Mouse (Mus musculus) forebrain, embryonic 16.5 days (tissue): ENCODE data around the gene Mvk. TPM values are rescaled to one million over a fixed set of nuclear protein-coding genes. Genes with fewer than 3 reads are reported as not detected.

Experiments used
- ATAC-seq: fragments of 200-750 bp; cut with Nextera tagmentation; 2 replicates; pipeline ENCODE4 v1.8.0; 2017; ENCODE audit warnings: mild to moderate bottlenecking, moderate library complexity
- H3K27ac ChIP-seq: fragments of 300-500 bp; sonication (generic); 2 replicates; pipeline ENCODE4 v1.5.1; 2014; ENCODE audit warnings: low read length, control low read depth
- H3K27me3 ChIP-seq: fragments of 300-500 bp; sonication (generic); replicated peaks from 2 replicates; pipeline ENCODE4 v1.6.1; 2014; ENCODE audit warnings: low read length; ENCODE audit not compliant: control insufficient read depth, insufficient read depth
- H3K36me3 ChIP-seq: fragments of 300-500 bp; sonication (generic); 2 replicates; pipeline ENCODE4 v1.6.1; 2014; ENCODE audit not compliant: control insufficient read depth, insufficient read depth
- H3K4me1 ChIP-seq: fragments of 300-500 bp; sonication (generic); replicated peaks from 2 replicates; pipeline ENCODE4 v1.6.1; 2014; ENCODE audit warnings: low read length; ENCODE audit not compliant: control insufficient read depth, insufficient read depth
- H3K4me2 ChIP-seq: fragments of 300-500 bp; sonication (generic); 2 replicates; pipeline ENCODE4 v1.6.1; 2014; ENCODE audit warnings: mild to moderate bottlenecking, low read length, control low read depth
- H3K4me3 ChIP-seq: fragments of 300-500 bp; sonication (generic); replicated peaks from 2 replicates; pipeline ENCODE4 v1.5.1; 2014; ENCODE audit warnings: mild to moderate bottlenecking, low read length, control low read depth
- H3K9ac ChIP-seq: fragments of 300-500 bp; sonication (generic); replicated peaks from 2 replicates; pipeline ENCODE4 v1.6.1; 2014; ENCODE audit warnings: low read depth, low read length, control low read depth
- H3K9me3 ChIP-seq: fragments of 300-500 bp; sonication (generic); 2 replicates; pipeline ENCODE4 v1.6.1; 2016; ENCODE audit warnings: low read length; ENCODE audit not compliant: control insufficient read depth
- WGBS: fragments of 180-500 bp; shearing (Covaris S2); extraction: QIAGEN DNeasy Blood & Tissue Kit; methylation state at CpG from one replicate; pipeline ENCODE4 v1.1.7; 2014; 5-methylcytosine and 5-hydroxymethylcytosine counted together
- polyA plus RNA-seq: library from polyadenylated mRNA; unstranded; fragments of >200 nt; fragmentation: Nextera tagmentation; extraction: Ambion mirVana; gene quantifications from 2 replicates; pipeline ENCODE4 v1.2.1, GENCODE M21; 2015

Gene Mvk
- polyA plus RNA-seq, 1 experiment from 2014 or later: 48.1 TPM

- Histone ChIP-seq H3K27ac (peak overlapping the region; percentile 52; the same call in 1 of the 2 replicates), H3K36me3 (no peaks in the 10 kb centered on the region), H3K9ac (peak overlapping the region; percentile 54), H3K4me3 (peak overlapping the region; percentile 27), H3K9me3 (no peaks in the 10 kb centered on the region), H3K4me2 (peak overlapping the region; percentile 52), H3K4me1 (peaks cover 35% of the 10 kb centered on the region), H3K27me3 (peaks cover 13% of the 10 kb centered on the region)
- peak; percentile 41; the same call in 1 of the 2 replicates for ATAC-seq
- WGBS: under 1% methylated on average over 11 of the region's 11 CpGs
Measured at GRCm38 (mm10) chr5:114467019-114467418, 22.9 kb downstream of the Mvk start.

GRCm38 (mm10) chr5:114467430-114467829 is 23.4 kb downstream of the Mvk start:
- Histone ChIP-seq H3K4me1 (peaks cover 35% of the 10 kb centered on the region), H3K4me3 (peak overlapping the region; percentile 27), H3K4me2 (peak overlapping the region; percentile 52), H3K27me3 (peaks cover 13% of the 10 kb centered on the region), H3K9me3 (no peaks in the 10 kb centered on the region), H3K9ac (peak overlapping the region; percentile 54), H3K27ac (peak overlapping the region; percentile 52), H3K36me3 (no peaks in the 10 kb centered on the region)
- ATAC-seq: peak; percentile 82
- 0% methylated on average over 9 of the region's 13 CpGs for WGBS

GRCm38 (mm10) chr5:114468007-114468406 is 23.9 kb downstream of the Mvk start:
- Histone ChIP-seq H3K9me3 (no peaks in the 10 kb centered on the region), H3K36me3 (no peaks in the 10 kb centered on the region), H3K9ac (peak overlapping the region; percentile 54), H3K4me3 (no peak overlapping the region), H3K4me1 (peaks cover 35% of the 10 kb centered on the region), H3K27ac (peak overlapping the region; percentile 52), H3K27me3 (peaks cover 11% of the 10 kb centered on the region), H3K4me2 (peak overlapping the region; percentile 52; the same call in 1 of the 2 replicates)
- no peak for ATAC-seq
- WGBS: 25% methylated on average over 4 of the region's 4 CpGs

- Histone ChIP-seq H3K4me2 (no peak overlapping the region), H3K36me3 (no peaks in the 10 kb centered on the region), H3K4me1 (peaks cover 56% of the 10 kb centered on the region), H3K9me3 (no peaks in the 10 kb centered on the region), H3K27me3 (peaks cover 23% of the 10 kb centered on the region), H3K9ac (no peak overlapping the region), H3K4me3 (no peak overlapping the region), H3K27ac (no peak overlapping the region)
- WGBS: 91% methylated on average over 3 of the region's 3 CpGs
- no peak for ATAC-seq
Measured at GRCm38 (mm10) chr5:114470359-114470758, 26.3 kb downstream of the Mvk start.

GRCm38 (mm10) chr5:114474741-114475491 is 30.8 kb downstream of the Mvk start:
- H3K9me3 ChIP-seq: no peaks in the 10 kb centered on the region
- H3K4me3 ChIP-seq: no peak overlapping the region
- peak overlapping the region; percentile 33; the same call in 1 of the 2 replicates for H3K4me2 ChIP-seq
- peak; percentile 73 for ATAC-seq
- H3K27me3 ChIP-seq: peaks cover 36% of the 10 kb centered on the region
- 12% methylated on average over 35 of the region's 35 CpGs for WGBS
- H3K4me1 ChIP-seq: peaks cover 33% of the 10 kb centered on the region
- H3K36me3 ChIP-seq: no peaks in the 10 kb centered on the region
- peak overlapping the region; percentile 52 for H3K27ac ChIP-seq
- no peak overlapping the region for H3K9ac ChIP-seq

GRCm38 (mm10) chr5:114478267-114478666 is 34.2 kb downstream of the Mvk start:
- H3K27me3 ChIP-seq: peaks cover 27% of the 10 kb centered on the region
- no peak overlapping the region for H3K4me2 ChIP-seq
- 54% methylated on average over 12 of the region's 12 CpGs for WGBS
- H3K27ac ChIP-seq: no peak overlapping the region
- H3K4me1 ChIP-seq: peaks cover 38% of the 10 kb centered on the region
- H3K9me3 ChIP-seq: no peaks in the 10 kb centered on the region
- H3K36me3 ChIP-seq: no peaks in the 10 kb centered on the region
- no peak overlapping the region for H3K4me3 ChIP-seq
- no peak overlapping the region for H3K9ac ChIP-seq
- no peak for ATAC-seq

- H3K4me3 ChIP-seq: no peak overlapping the region
- H3K9me3 ChIP-seq: no peaks in the 10 kb centered on the region
- ATAC-seq: peak; percentile 45; the same call in 1 of the 2 replicates
- peaks cover 7% of the 10 kb centered on the region; the same call in 1 of the 2 replicates for H3K27me3 ChIP-seq
- H3K4me2 ChIP-seq: no peak overlapping the region
- H3K9ac ChIP-seq: 0 out of 2 replicates have a peak overlapping the region, but pooled peaks have one; percentile 7
- H3K36me3 ChIP-seq: no peaks in the 10 kb centered on the region
- peaks cover 9% of the 10 kb centered on the region for H3K4me1 ChIP-seq
- no peak overlapping the region for H3K27ac ChIP-seq
- WGBS: 2% methylated on average over 14 of the region's 14 CpGs
Measured at GRCm38 (mm10) chr5:114482587-114483011, 38.5 kb downstream of the Mvk start.

- Histone ChIP-seq H3K9ac (no peak overlapping the region), H3K27me3 (no peaks in the 10 kb centered on the region), H3K4me1 (peaks cover 6% of the 10 kb centered on the region), H3K36me3 (no peaks in the 10 kb centered on the region), H3K4me2 (no peak overlapping the region), H3K9me3 (no peaks in the 10 kb centered on the region), H3K4me3 (no peak overlapping the region), H3K27ac (no peak overlapping the region)
- 93% methylated on average over 14 of the region's 14 CpGs for WGBS
- ATAC-seq: no peak
Measured at GRCm38 (mm10) chr5:114485685-114486084, 41.6 kb downstream of the Mvk start.

- H3K27ac ChIP-seq: no peak overlapping the region
Measured at GRCm38 (mm10) chr5:114489570-114489969, 45.5 kb downstream of the Mvk start.

More at GRCm38 (mm10) chr5:114489570-114489969, 45.5 kb downstream of the Mvk start:
- no peaks in the 10 kb centered on the region for H3K36me3 ChIP-seq
- no peak for ATAC-seq
- H3K4me1 ChIP-seq: no peaks in the 10 kb centered on the region
- no peak overlapping the region for H3K9ac ChIP-seq
- no peaks in the 10 kb centered on the region for H3K9me3 ChIP-seq
- WGBS: 86% methylated on average over 6 of the region's 6 CpGs
- H3K27me3 ChIP-seq: no peaks in the 10 kb centered on the region
- no peak overlapping the region for H3K4me2 ChIP-seq
- no peak overlapping the region for H3K4me3 ChIP-seq
